Mouse (Mus musculus) cortical plate, adult 2 months (tissue): Measurements from ENCODE around the gene Gm10639. TPM values are rescaled to one million over a fixed set of nuclear protein-coding genes. Genes with fewer than 3 reads are reported as not detected.

Experiments used
- H3K27ac ChIP-seq: fragments of 200-500 bp; 2 replicates; pipeline ENCODE4 v1.5.1; 2012; ENCODE audit warnings: low read length, control low read depth, inconsistent platforms; ENCODE audit not compliant: insufficient read depth
- H3K4me1 ChIP-seq: fragments of 200-500 bp; 2 replicates; pipeline ENCODE4 v1.6.1; 2011; ENCODE audit warnings: low read length; ENCODE audit not compliant: control insufficient read depth, insufficient read depth
- H3K4me3 ChIP-seq: fragments of 200-500 bp; 2 replicates; pipeline ENCODE4 v1.5.1; 2011; ENCODE audit warnings: mild to moderate bottlenecking, low read length, control low read depth; ENCODE audit not compliant: insufficient read depth
- CTCF ChIP-seq: fragments of 200-500 bp; IDR thresholded peaks from 2 replicates; pipeline ENCODE4 v1.5.1; 2011; ENCODE audit warnings: mild to moderate bottlenecking, control low read depth, low read length; ENCODE audit not compliant: insufficient read depth; ENCODE audit errors: extremely low read depth
- POLR2A ChIP-seq: fragments of 200-500 bp; IDR thresholded peaks from 2 replicates; pipeline ENCODE4 v1.6.1; 2011; ENCODE audit warnings: mild to moderate bottlenecking, low read length, control low read depth; ENCODE audit not compliant: insufficient read depth; ENCODE audit errors: extremely low read depth
- polyA plus RNA-seq: library from polyadenylated mRNA; depleted of rRNA; stranded (reverse); fragments of >200 nt; gene quantifications from 2 replicates; pipeline ENCODE4 v1.2.3, GENCODE M21; 2012; rRNA removed

Gm10639 gene
- polyA plus RNA-seq, 1 experiment, result not detected

DNA sequence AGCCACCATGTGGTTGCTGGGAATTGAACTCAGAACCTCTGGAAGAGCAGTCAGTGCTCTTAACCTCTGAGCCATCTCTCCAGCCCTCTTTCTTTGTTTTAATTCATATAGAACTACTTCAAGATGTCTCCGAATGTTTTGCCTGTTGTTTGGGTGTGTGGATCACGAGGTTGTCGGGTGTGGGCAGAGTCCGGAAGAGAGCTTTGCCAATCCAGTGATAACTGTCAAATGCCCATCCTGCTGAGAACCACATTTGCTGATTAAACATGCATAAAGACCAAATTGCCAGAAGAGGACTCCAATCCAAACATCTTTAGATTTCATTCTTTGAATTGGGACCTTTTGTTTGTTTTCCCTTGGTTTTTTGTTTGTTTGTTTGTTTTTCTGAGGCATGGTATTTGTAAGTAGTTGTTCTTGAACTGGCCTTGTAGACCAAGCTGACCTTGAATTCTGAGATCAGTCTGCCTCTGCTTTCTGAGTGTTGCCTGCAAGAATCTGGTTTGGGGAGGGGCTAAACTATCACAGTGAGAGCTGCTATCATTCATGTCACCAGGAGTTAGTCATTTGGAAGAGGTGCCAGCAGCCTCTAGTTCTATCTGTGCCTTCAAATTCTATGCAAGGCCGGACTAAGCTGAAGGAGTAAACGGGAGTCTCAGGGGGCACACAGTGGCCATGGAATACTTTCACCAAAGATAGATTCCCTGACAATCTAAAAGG lies 61.9 kb downstream of the Gm10639 start:
- no peak overlapping the region for H3K27ac ChIP-seq
- no peak overlapping the region for H3K4me3 ChIP-seq
- TF ChIP-seq POLR2A (no peak), CTCF (no peak)
- no peaks in the 10 kb centered on the region for H3K4me1 ChIP-seq

Other genes starting within 250 kb of the Gm10639 start
- gene Gcm1, start 238.0 kb upstream of the Gm10639 start, polyA plus RNA-seq, result not detected in 2 replicates
- 138 and 144 TPM in 2 replicates for gene Fbxo9, start 180.9 kb upstream of the Gm10639 start, polyA plus RNA-seq
- gene Ick, start 180.7 kb upstream of the Gm10639 start, polyA plus RNA-seq, result 18.0 and 19.1 TPM in 2 replicates
- gene Gsta4, start 107.1 kb upstream of the Gm10639 start, polyA plus RNA-seq, result 85.6 and 92.4 TPM in 2 replicates
- gene Gsta1, start 59.3 kb upstream of the Gm10639 start, polyA plus RNA-seq, result not detected in 2 replicates
- gene Gm3776, start 32.8 kb upstream of the Gm10639 start, polyA plus RNA-seq, result not detected in 2 replicates
- gene Omt2a, start 24.9 kb downstream of the Gm10639 start, polyA plus RNA-seq, result not detected in 2 replicates
- gene Omt2b, start 37.7 kb downstream of the Gm10639 start, polyA plus RNA-seq, result not detected in 2 replicates
- gene Gsta2, start 65.9 kb downstream of the Gm10639 start, polyA plus RNA-seq, result 0.28 and 0.44 TPM in 2 replicates
- 0.26 TPM in 1 of 2 replicates, not detected in the other for gene Dppa5a, start 78.3 kb downstream of the Gm10639 start, polyA plus RNA-seq
- gene Ooep, start 88.8 kb downstream of the Gm10639 start, polyA plus RNA-seq, result 0.06 and 0.08 TPM in 2 replicates
- 0.21 and 0.27 TPM in 2 replicates for gene Ddx43, start 105.9 kb downstream of the Gm10639 start, polyA plus RNA-seq
- 0.61 and 0.96 TPM in 2 replicates for gene Cgas, start 153.3 kb downstream of the Gm10639 start, polyA plus RNA-seq
- 29.6 and 30.4 TPM in 2 replicates for gene Mto1, start 158.3 kb downstream of the Gm10639 start, polyA plus RNA-seq
- 1.0 and 1.1 TPM in 2 replicates for gene Gm17324, start 158.9 kb downstream of the Gm10639 start, polyA plus RNA-seq
- 3,308 and 3,313 TPM in 2 replicates for gene Eef1a1, start 199.2 kb downstream of the Gm10639 start, polyA plus RNA-seq